Mouse (Mus musculus) adipocyte (in vitro differentiated cells): ENCODE results near the gene Foxc1.

Experiments
- DNase-seq: peaks from one replicate; pipeline ENCODE4 v3.0.0-alpha.2; 2016; ENCODE audit warnings: low spot score

The Foxc1 gene

GRCm38 (mm10) chr13:31806428-31806832 is at the start of gene Foxc1:
TSS of gene Foxc1 (plus strand) at chr13:31806633.
- DNase-seq, result peak; percentile 96

- DNase-seq, result no peak
These were observed 46.0 kb upstream of the Foxc1 start for GRCm38 (mm10) chr13:31760411-31760810.

GRCm38 (mm10) chr13:31761057-31761456 is 45.4 kb upstream of the Foxc1 start:
- no peak for DNase-seq

- DNase-seq, result no peak
These were observed 42.0 kb upstream of the Foxc1 start for GRCm38 (mm10) chr13:31764419-31764818.

- no peak for DNase-seq
These were observed 40.9 kb upstream of the Foxc1 start for GRCm38 (mm10) chr13:31765564-31765963.

- DNase-seq, result no peak
These were observed 33.6 kb upstream of the Foxc1 start for GRCm38 (mm10) chr13:31772882-31773281.

GRCm38 (mm10) chr13:31775762-31776161 is 30.7 kb upstream of the Foxc1 start:
- DNase-seq, result no peak

GRCm38 (mm10) chr13:31779281-31779981 is 27.0 kb upstream of the Foxc1 start:
- DNase-seq, result no peak

- no peak for DNase-seq
These were observed 26.1 kb upstream of the Foxc1 start for GRCm38 (mm10) chr13:31780299-31780698.

- no peak for DNase-seq
These were observed 24.4 kb upstream of the Foxc1 start for GRCm38 (mm10) chr13:31782063-31782462.

- no peak for DNase-seq
These were observed 21.7 kb upstream of the Foxc1 start for GRCm38 (mm10) chr13:31784757-31785156.

GRCm38 (mm10) chr13:31792480-31793132 is 13.8 kb upstream of the Foxc1 start:
- DNase-seq, result peak; percentile 78

- no peak for DNase-seq
These were observed 13.3 kb upstream of the Foxc1 start for GRCm38 (mm10) chr13:31793163-31793562.

- peak; percentile 41 for DNase-seq
These were observed 9.1 kb upstream of the Foxc1 start for GRCm38 (mm10) chr13:31797346-31797745.

- DNase-seq, result no peak
These were observed 8.4 kb upstream of the Foxc1 start for GRCm38 (mm10) chr13:31798075-31798474.

GRCm38 (mm10) chr13:31800581-31801576 is 5.6 kb upstream of the Foxc1 start:
- peak; percentile 58 for DNase-seq

- no peak for DNase-seq
These were observed 4.6 kb upstream of the Foxc1 start for GRCm38 (mm10) chr13:31801703-31802305.

GRCm38 (mm10) chr13:31802447-31802846 is 4.0 kb upstream of the Foxc1 start:
- DNase-seq, result no peak

GRCm38 (mm10) chr13:31803166-31804093 is 3.0 kb upstream of the Foxc1 start:
- no peak for DNase-seq

- DNase-seq, result no peak
These were observed 1.9 kb upstream of the Foxc1 start for GRCm38 (mm10) chr13:31804571-31804970.
